Mouse (Mus musculus): ENCODE results near the gene Ccnd3.
A peak's percentile ranks its signal among the peaks of the same experiment; 100 is the strongest.

DNA sequence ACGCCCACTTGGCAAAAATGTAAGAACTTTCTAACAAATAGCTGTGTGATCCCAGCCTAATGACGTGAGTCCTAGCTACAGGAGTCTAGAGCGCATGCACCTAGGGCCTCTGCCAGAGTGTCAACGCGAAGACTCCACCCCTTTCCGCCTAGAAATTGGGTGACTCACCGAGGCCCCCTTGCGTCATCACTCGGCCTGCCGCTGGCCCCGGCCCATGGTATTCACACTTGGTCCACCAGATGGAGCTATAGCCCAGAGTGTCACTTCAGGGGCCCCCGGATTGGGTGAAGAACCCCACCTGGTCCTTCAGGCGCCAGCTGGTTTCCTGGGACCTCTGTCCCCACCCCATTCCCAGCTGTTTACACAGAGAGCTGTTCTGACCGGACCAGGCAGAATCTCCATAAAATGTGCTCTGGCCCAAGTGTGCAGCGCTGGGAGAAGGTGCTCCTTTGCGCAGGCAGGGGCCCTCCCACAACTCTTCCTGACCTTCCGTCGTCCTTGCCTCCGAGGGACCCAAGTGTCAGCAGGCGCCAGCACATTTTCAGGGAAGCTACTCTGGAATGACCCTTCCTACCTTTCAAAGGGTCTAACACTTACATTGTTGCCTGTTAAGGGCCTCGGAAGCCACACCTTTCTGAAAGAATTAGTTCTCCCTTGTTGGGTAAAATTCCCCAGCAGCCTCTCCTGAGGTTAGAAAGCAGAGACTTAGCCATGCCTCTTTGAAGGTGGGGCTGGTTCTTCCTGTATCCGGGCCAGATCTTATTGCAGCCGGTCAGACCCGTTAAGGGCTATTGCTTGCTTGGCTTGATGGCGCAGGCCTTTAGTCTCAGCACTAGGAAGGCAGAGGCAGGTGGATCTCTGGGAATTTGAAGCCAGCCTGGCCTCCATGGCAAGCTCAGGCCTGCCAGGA is 6.5 kb downstream of the Ccnd3 start:
- peak; percentile 99 for TF ChIP-seq CTCF (IDR thresholded peaks at IDR 0.05; ENCODE audit: low read depth)
- peak; percentile 74 for TF ChIP-seq EP300 (IDR thresholded peaks at IDR 0.05; ENCODE audit: low read depth)
